Mouse (Mus musculus) ES-Bruce4 (cell line): ENCODE data around the gene Ank2.

Experiments used
- CTCF ChIP-seq: IDR thresholded peaks from one replicate; pipeline ENCODE4 v1.8.1; 2011; ENCODE audit warnings: low read depth, low read length
- EP300 ChIP-seq: IDR thresholded peaks from 2 replicates; pipeline ENCODE4 v1.6.1; 2011; ENCODE audit warnings: low read depth, low read length; ENCODE audit not compliant: insufficient read depth

- TF ChIP-seq CTCF (no peak), EP300 (no peak)
These were observed 480.0 kb downstream of the Ank2 start for GRCm38 (mm10) chr3:127019109-127019508.
